Mouse (Mus musculus) liver, embryonic 15.5 days (tissue): ENCODE measurements around the gene Gm42878. TPM values are rescaled to one million over a fixed set of nuclear protein-coding genes. Genes with fewer than 3 reads are reported as not detected.

Experiments used
- ATAC-seq: fragments of 200-750 bp; cut with Nextera tagmentation; 2 replicates; pipeline ENCODE4 v1.8.0; 2017; ENCODE audit warnings: moderate number of reproducible peaks, mild to moderate bottlenecking, moderate library complexity; ENCODE audit not compliant: insufficient read depth
- H3K27ac ChIP-seq: fragments of 300-500 bp; sonication (generic); replicated peaks from 2 replicates; pipeline ENCODE4 v1.5.1; 2015; ENCODE audit warnings: mild to moderate bottlenecking, inconsistent platforms
- H3K27me3 ChIP-seq: fragments of 300-500 bp; sonication (generic); 2 replicates; pipeline ENCODE4 v1.6.1; 2015; ENCODE audit warnings: mild to moderate bottlenecking, inconsistent platforms
- H3K36me3 ChIP-seq: fragments of 300-500 bp; sonication (generic); replicated peaks from 2 replicates; pipeline ENCODE4 v1.6.1; 2015; ENCODE audit warnings: moderate library complexity, mild to moderate bottlenecking, inconsistent platforms
- H3K4me1 ChIP-seq: fragments of 300-500 bp; sonication (generic); replicated peaks from 2 replicates; pipeline ENCODE4 v1.6.1; 2015; ENCODE audit warnings: inconsistent platforms
- H3K4me2 ChIP-seq: fragments of 300-500 bp; sonication (generic); 2 replicates; pipeline ENCODE4 v1.6.1; 2015; ENCODE audit warnings: moderate library complexity, mild to moderate bottlenecking, inconsistent platforms
- H3K4me3 ChIP-seq: fragments of 300-500 bp; sonication (generic); replicated peaks from 2 replicates; pipeline ENCODE4 v1.5.1; 2015; ENCODE audit warnings: mild to moderate bottlenecking, inconsistent platforms
- H3K9ac ChIP-seq: fragments of 300-500 bp; sonication (generic); 2 replicates; pipeline ENCODE4 v1.6.1; 2015; ENCODE audit warnings: moderate library complexity, mild to moderate bottlenecking, inconsistent platforms
- H3K9me3 ChIP-seq: fragments of 300-500 bp; sonication (generic); replicated peaks from 2 replicates; pipeline ENCODE4 v1.6.1; 2016; ENCODE audit warnings: inconsistent platforms
- WGBS: fragments of 180-500 bp; shearing (Covaris S2); methylation state at CpG from one replicate; pipeline ENCODE4 v1.1.7; 2015; ENCODE audit warnings: mixed read lengths; ENCODE audit not compliant: insufficient replicate concordance; 5-methylcytosine and 5-hydroxymethylcytosine counted together
- polyA plus RNA-seq: library from polyadenylated mRNA; unstranded; fragments of >200 nt; fragmentation: Nextera tagmentation; extraction: Ambion mirVana; gene quantifications from 2 replicates; pipeline ENCODE4 v1.2.1, GENCODE M21; 2015

The Gm42878 gene
- polyA plus RNA-seq, 1 experiment from 2014 or later, result not detected

- ATAC-seq, result no peak
- Histone ChIP-seq H3K4me1 (peaks cover 49% of the 10 kb centered on the region), H3K9me3 (no peaks in the 10 kb centered on the region), H3K4me2 (no peak overlapping the region), H3K4me3 (no peak overlapping the region), H3K27ac (peak overlapping the region; percentile 65; the same call in 1 of the 2 replicates), H3K27me3 (no peaks in the 10 kb centered on the region), H3K36me3 (peaks cover 8% of the 10 kb centered on the region), H3K9ac (no peak overlapping the region)
- WGBS, result 83% methylated on average over 10 of the region's 10 CpGs
These were observed 39.7 kb upstream of the Gm42878 start for GRCm38 (mm10) chr5:121585005-121585404.

DNA sequence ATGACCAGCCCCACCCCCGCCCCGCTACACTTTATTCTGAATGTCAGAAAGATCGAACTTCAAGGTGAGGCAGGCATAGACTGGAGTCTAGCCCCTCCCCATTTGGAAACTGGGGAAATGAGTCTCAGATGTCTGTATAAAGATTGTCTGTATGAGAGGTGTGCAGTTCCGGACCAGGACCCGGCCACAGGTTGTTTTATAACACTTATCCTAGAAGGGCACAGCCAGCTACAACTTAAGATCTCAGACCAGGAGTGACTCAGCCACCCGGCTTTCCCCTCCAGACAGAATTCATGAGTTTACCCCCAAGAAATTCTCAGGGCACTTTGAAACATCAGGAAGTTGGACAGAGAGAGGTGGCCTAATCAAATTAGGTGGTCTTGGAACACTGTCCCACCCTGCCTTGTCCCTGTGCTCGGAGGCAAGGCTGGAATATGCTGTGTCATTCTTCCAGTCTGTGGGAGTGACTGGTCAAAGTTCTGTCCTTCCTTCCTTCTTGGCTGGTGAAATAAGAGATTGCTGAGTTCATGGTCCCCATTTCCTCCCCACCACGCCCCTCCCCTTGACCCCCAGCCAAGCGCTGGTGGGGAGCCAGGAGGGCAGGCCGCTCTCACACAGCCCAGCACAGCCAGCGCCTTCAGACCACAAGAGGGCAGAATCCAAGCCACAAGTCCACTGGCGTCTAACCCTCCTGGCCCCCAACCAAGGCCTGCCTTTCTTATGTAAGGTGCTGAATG, 38.7 kb upstream of the Gm42878 start:
- Histone ChIP-seq H3K27me3 (no peaks in the 10 kb centered on the region), H3K9ac (no peak overlapping the region), H3K27ac (peak overlapping the region; percentile 65), H3K36me3 (peaks cover 19% of the 10 kb centered on the region), H3K4me1 (peaks cover 47% of the 10 kb centered on the region), H3K4me3 (no peak overlapping the region), H3K9me3 (no peaks in the 10 kb centered on the region), H3K4me2 (peak overlapping the region; percentile 29)
- 36% methylated on average over 12 of the region's 12 CpGs for WGBS
- ATAC-seq, result peak; percentile 72

DNA sequence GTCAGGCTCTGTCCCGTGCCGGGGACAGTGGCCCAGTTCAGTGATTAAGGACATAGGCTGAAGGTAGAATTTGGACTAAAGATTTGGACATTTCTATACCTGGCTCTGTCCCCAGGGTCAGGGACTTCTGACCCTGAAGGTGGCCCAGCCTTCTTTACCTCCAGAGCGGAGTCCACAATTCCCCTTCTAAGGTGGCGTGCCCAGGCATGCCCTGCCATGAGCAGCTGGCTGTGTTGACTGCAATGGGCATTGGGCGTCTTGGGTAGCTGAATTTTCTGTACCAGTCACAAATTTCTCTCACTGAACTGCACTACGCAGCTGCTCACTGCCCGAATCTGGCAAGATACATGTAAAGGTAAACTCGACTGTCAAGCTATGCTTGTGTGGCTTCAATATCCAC, 36.7 kb upstream of the Gm42878 start:
- Histone ChIP-seq H3K27ac (no peak overlapping the region), H3K4me3 (no peak overlapping the region), H3K9ac (no peak overlapping the region), H3K27me3 (no peaks in the 10 kb centered on the region), H3K4me1 (peaks cover 28% of the 10 kb centered on the region), H3K9me3 (no peaks in the 10 kb centered on the region), H3K36me3 (peaks cover 36% of the 10 kb centered on the region), H3K4me2 (no peak overlapping the region)
- 77% methylated on average over 8 of the region's 8 CpGs for WGBS
- no peak for ATAC-seq

DNA sequence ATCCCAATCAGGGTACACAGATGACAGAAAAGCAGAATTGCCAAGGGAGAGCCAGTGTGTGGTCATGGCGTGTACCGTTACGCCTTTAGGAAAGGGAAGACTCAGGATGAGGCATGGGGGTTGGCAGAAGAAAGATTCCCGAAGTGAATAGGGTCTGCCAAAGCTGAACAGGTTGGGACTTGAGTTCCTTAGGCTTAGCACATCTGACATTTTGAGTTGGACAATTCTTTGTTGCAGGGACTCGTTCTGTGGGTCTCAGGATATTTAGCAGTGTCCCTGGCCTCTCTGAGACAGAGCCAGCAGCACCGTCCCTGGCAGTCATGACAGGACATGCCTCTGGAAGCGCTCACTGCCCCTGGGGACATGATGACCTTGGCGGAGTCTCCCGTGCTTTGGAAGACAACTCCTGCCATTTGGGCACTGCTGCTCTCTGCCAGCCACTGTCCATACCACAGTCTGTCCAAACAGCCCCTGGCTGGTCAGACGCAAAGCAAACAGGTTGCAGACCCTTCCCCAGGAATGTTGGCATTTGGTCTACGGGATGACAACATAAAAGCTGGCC, 31.7 kb upstream of the Gm42878 start:
- H3K4me3 ChIP-seq, result no peak overlapping the region
- no peaks in the 10 kb centered on the region; the same call in 1 of the 2 replicates for H3K4me1 ChIP-seq
- no peaks in the 10 kb centered on the region for H3K27me3 ChIP-seq
- peaks cover 82% of the 10 kb centered on the region for H3K36me3 ChIP-seq
- H3K9ac ChIP-seq, result no peak overlapping the region
- no peaks in the 10 kb centered on the region for H3K9me3 ChIP-seq
- no peak overlapping the region for H3K4me2 ChIP-seq
- ATAC-seq, result no peak
- no peak overlapping the region for H3K27ac ChIP-seq
- 76% methylated on average over 11 of the region's 11 CpGs for WGBS

GRCm38 (mm10) chr5:121575867-121576266, 30.6 kb upstream of the Gm42878 start:
- H3K4me1 ChIP-seq, result no peaks in the 10 kb centered on the region
- ATAC-seq, result no peak
- H3K9ac ChIP-seq, result no peak overlapping the region
- H3K27ac ChIP-seq, result no peak overlapping the region
- no peak overlapping the region for H3K4me2 ChIP-seq
- H3K36me3 ChIP-seq, result peaks cover 93% of the 10 kb centered on the region
- no peaks in the 10 kb centered on the region for H3K27me3 ChIP-seq
- H3K4me3 ChIP-seq, result no peak overlapping the region
- no peaks in the 10 kb centered on the region for H3K9me3 ChIP-seq
- WGBS, result 90% methylated on average over 11 of the region's 11 CpGs

- H3K36me3 ChIP-seq, result peaks cover 94% of the 10 kb centered on the region
- H3K4me2 ChIP-seq, result no peak overlapping the region
- H3K4me3 ChIP-seq, result no peak overlapping the region
- WGBS, result 79% methylated on average over 13 of the region's 13 CpGs
- ATAC-seq, result no peak
- no peak overlapping the region for H3K9ac ChIP-seq
- no peaks in the 10 kb centered on the region for H3K9me3 ChIP-seq
- H3K4me1 ChIP-seq, result no peaks in the 10 kb centered on the region
- no peaks in the 10 kb centered on the region for H3K27me3 ChIP-seq
- H3K27ac ChIP-seq, result no peak overlapping the region
These were observed 28.9 kb upstream of the Gm42878 start for GRCm38 (mm10) chr5:121574145-121574544.

GRCm38 (mm10) chr5:121570787-121571186, 25.5 kb upstream of the Gm42878 start:
- no peaks in the 10 kb centered on the region for H3K27me3 ChIP-seq
- no peaks in the 10 kb centered on the region; the same call in none of the 2 replicates for H3K4me1 ChIP-seq
- no peak overlapping the region for H3K4me2 ChIP-seq
- 77% methylated on average over 1 of the region's 1 CpGs for WGBS
- no peak for ATAC-seq
- H3K27ac ChIP-seq, result no peak overlapping the region
- peaks cover 85% of the 10 kb centered on the region for H3K36me3 ChIP-seq
- H3K9me3 ChIP-seq, result no peaks in the 10 kb centered on the region
- H3K9ac ChIP-seq, result no peak overlapping the region
- no peak overlapping the region for H3K4me3 ChIP-seq

DNA sequence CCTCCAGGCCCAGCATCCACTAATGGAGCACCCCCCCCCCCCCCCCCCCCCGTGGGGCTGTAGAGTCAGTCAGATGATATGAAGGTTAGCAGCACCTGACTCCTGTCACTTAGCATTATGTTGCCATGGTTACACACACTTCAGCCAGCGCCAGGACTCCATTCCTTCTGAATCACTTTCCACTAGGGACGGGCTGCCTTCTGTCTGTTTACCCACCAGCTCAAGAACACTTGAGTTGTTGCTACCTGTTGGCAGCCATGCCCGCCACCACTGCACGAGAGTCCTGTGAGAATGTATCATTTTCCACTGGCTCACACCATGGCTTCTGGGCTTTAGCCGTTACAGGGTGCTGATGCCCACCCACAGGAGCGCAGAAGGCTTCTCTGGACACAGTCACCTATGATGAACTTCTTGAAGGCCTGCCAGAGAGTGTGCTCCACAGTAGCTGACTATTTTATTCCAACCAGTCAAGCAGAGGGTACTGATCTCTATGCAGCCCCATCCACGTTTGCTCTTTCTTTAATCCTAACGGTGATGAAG, 24.7 kb upstream of the Gm42878 start:
- no peak overlapping the region for H3K9ac ChIP-seq
- H3K4me3 ChIP-seq, result no peak overlapping the region
- H3K36me3 ChIP-seq, result peaks cover 77% of the 10 kb centered on the region
- WGBS, result 82% methylated on average over 9 of the region's 9 CpGs
- H3K4me1 ChIP-seq, result peaks cover 7% of the 10 kb centered on the region
- ATAC-seq, result no peak
- H3K4me2 ChIP-seq, result no peak overlapping the region
- H3K27me3 ChIP-seq, result no peaks in the 10 kb centered on the region
- H3K27ac ChIP-seq, result no peak overlapping the region
- no peaks in the 10 kb centered on the region for H3K9me3 ChIP-seq

DNA sequence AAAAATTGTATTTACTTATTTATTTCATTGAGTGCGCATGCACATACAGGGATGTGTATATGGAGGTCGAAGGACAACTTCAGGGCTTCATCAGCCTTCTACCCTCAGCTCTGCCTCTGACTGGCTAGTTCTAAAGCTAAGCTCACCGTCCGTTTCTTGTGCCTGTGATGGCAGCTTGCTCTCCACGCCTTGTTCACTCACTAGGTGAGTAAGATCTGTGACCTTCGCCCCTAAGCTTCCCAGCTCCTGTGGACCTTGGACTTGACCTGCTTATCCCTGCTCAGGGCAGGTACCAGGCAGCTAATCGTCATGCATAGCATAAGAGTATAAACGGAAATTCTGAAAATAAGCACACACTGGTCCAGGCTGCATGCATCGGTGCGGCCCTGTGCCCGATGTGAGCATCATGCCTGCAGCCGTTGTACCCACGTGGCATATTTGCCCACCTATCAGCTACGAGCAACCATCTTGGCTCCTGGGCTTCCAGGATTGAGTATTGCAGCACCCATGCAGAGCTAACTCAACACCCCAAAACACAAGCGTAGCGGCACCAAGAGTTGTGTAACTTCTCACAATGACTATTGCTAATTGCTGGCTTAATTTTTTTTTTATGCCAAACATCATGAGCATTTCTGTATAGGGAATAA, 20.9 kb upstream of the Gm42878 start:
- Histone ChIP-seq H3K4me2 (no peak overlapping the region), H3K36me3 (peaks cover 40% of the 10 kb centered on the region), H3K9me3 (no peaks in the 10 kb centered on the region), H3K9ac (no peak overlapping the region), H3K27ac (0 out of 2 replicates have a peak overlapping the region, but pooled peaks have one; percentile 14), H3K4me3 (no peak overlapping the region), H3K27me3 (no peaks in the 10 kb centered on the region), H3K4me1 (peaks cover 14% of the 10 kb centered on the region)
- ATAC-seq, result peak; percentile 47; the same call in 1 of the 2 replicates
- 72% methylated on average over 16 of the region's 16 CpGs for whole genome bisulfite sequencing

DNA sequence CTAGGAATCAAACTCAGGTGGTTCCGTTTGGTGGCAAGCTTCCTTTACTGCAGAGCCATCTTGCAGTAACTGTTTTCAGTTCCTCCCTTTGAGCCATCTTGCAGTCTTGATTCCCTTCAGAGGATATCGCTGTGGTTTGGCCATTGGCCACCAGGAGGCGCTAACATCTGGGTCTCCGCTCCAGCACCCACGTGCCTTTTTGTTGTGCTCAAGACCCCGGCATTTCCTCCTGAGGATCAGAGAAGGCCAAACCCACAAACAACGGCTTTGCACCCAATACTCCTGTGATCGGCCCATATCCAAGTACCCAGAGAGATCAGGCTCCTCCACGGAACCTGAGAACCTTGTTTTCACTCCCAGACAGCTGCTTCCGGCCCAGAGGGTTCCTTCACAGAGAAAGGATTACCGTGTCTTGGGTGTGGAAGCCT, 19.2 kb upstream of the Gm42878 start:
- Histone ChIP-seq H3K4me3 (peak overlapping the region; percentile 25; the same call in 1 of the 2 replicates), H3K9me3 (no peaks in the 10 kb centered on the region), H3K4me2 (peak overlapping the region; percentile 61), H3K36me3 (peaks cover 23% of the 10 kb centered on the region), H3K27ac (no peak overlapping the region), H3K9ac (no peak overlapping the region), H3K4me1 (peaks cover 14% of the 10 kb centered on the region), H3K27me3 (no peaks in the 10 kb centered on the region)
- no peak for ATAC-seq
- 7% methylated on average over 11 of the region's 11 CpGs for WGBS

GRCm38 (mm10) chr5:121562436-121562835, 17.2 kb upstream of the Gm42878 start:
- WGBS, result 65% methylated on average over 3 of the region's 3 CpGs
- no peak overlapping the region for H3K4me2 ChIP-seq
- peaks cover 14% of the 10 kb centered on the region for H3K4me1 ChIP-seq
- ATAC-seq, result no peak
- no peaks in the 10 kb centered on the region for H3K9me3 ChIP-seq
- no peak overlapping the region for H3K27ac ChIP-seq
- H3K9ac ChIP-seq, result no peak overlapping the region
- peaks cover 8% of the 10 kb centered on the region for H3K36me3 ChIP-seq
- H3K27me3 ChIP-seq, result no peaks in the 10 kb centered on the region; the same call in 1 of the 2 replicates
- H3K4me3 ChIP-seq, result no peak overlapping the region
